Mouse (Mus musculus): ENCODE measurements at regions not wholly inside any gene's neighbourhood (a gene's known extent, or its start where the extent isn't known, plus 50 kb on each side); places are given as distances from the start of the nearest gene placed in this dataset.

DNA sequence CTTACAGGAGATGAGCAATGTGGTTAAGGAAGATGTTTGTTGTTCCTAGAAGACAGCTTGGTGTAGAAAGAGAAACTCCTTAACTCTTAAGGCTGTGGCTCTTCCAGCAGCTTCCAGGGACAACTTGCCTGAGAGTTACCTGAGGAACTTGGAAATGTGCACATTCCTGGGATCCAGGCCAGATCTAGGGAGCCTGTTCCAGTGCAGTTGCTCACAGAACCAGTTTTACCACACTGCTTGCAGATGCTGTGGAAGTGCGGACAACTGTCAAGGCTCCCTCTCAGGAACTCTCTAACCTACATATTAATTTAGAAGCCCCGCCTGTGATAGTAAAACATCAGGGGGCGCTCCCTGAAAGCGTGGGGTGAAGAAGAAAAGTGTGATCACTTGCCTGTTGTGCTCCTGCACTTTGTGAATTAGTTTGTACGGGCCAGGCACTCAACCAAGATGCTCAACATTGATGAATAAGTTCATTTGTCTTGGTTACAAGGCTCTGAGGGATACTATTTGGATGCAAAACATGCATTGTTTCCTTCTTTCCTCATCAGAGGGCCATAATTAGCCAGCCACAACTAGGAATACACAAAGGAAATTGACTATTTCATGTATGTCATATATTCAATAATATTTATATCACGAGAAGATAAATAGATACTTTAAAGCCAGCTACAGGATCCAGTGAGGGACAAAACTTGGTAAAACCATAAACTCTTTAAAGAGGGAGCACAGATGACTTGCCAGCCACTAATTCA, 357.1 kb upstream of the Adgrl2 start:
- no peak for TF ChIP-seq POLR2A (IDR thresholded peaks at IDR 0.05; ENCODE audit: insufficient read depth, low read length)
- TF ChIP-seq CTCF (IDR thresholded peaks at IDR 0.05; ENCODE audit: low read depth, low read length): no peak
